Mouse (Mus musculus) midbrain, embryonic 10.5 days (tissue): ENCODE measurements around the gene Rab3c. TPM values are rescaled to one million over a fixed set of nuclear protein-coding genes. Genes with fewer than 3 reads are reported as not detected.
A peak's percentile ranks its signal among the peaks of the same experiment; 100 is the strongest.

Source experiments
- DNase-seq: peaks from one replicate; pipeline ENCODE4 v3.0.0-alpha.2; 2017; ENCODE audit warnings: low spot score
- H3K27ac ChIP-seq: fragments of 300-500 bp; sonication (generic); replicated peaks from 2 replicates; pipeline ENCODE4 v1.5.1; 2016; ENCODE audit warnings: mild to moderate bottlenecking
- H3K27me3 ChIP-seq: fragments of 300-500 bp; sonication (generic); 2 replicates; pipeline ENCODE4 v1.6.1; 2016; ENCODE audit warnings: low read depth, mild to moderate bottlenecking; ENCODE audit not compliant: poor library complexity, severe bottlenecking
- H3K36me3 ChIP-seq: fragments of 300-500 bp; sonication (generic); 2 replicates; pipeline ENCODE4 v1.6.1; 2016; ENCODE audit warnings: mild to moderate bottlenecking, moderate library complexity
- H3K4me1 ChIP-seq: fragments of 300-500 bp; sonication (generic); 2 replicates; pipeline ENCODE4 v1.6.1; 2016
- H3K4me3 ChIP-seq: fragments of 300-500 bp; sonication (generic); 2 replicates; pipeline ENCODE4 v1.5.1; 2016; ENCODE audit warnings: mild to moderate bottlenecking, moderate library complexity
- H3K9me3 ChIP-seq: fragments of 300-500 bp; sonication (generic); replicated peaks from 2 replicates; pipeline ENCODE4 v1.6.1; 2016; ENCODE audit warnings: mild to moderate bottlenecking
- WGBS: fragments of 180-500 bp; shearing (Covaris S2); methylation state at CpG from one replicate; pipeline ENCODE4 v1.1.7; 2016; 5-methylcytosine and 5-hydroxymethylcytosine counted together
- polyA plus RNA-seq: library from polyadenylated mRNA; unstranded; fragments of >200 nt; fragmentation: Nextera tagmentation; extraction: Ambion mirVana; gene quantifications from 2 replicates; pipeline ENCODE4 v1.2.1, GENCODE M21; 2016

Rab3c gene
- polyA plus RNA-seq, 1 experiment from 2014 or later, result 9.0 TPM

GRCm38 (mm10) chr13:110169152-110169551, 111.6 kb downstream of the Rab3c start:
- WGBS, result 62% methylated on average over 4 of the region's 4 CpGs

GRCm38 (mm10) chr13:110168570-110168969, 112.2 kb downstream of the Rab3c start:
- 84% methylated on average over 4 of the region's 4 CpGs for WGBS
- Histone ChIP-seq H3K4me1 (peaks cover 30% of the 10 kb centered on the region), H3K27me3 (no peaks in the 10 kb centered on the region), H3K4me3 (no peak overlapping the region), H3K27ac (peak overlapping the region; percentile 70), H3K9me3 (no peaks in the 10 kb centered on the region), H3K36me3 (no peaks in the 10 kb centered on the region)
- DNase-seq, result no peak

More at GRCm38 (mm10) chr13:110169152-110169551, 111.6 kb downstream of the Rab3c start:
- H3K4me1 ChIP-seq, result peaks cover 30% of the 10 kb centered on the region
- H3K9me3 ChIP-seq, result no peaks in the 10 kb centered on the region
- H3K27ac ChIP-seq, result peak overlapping the region; percentile 70; the same call in 1 of the 2 replicates
- no peaks in the 10 kb centered on the region for H3K36me3 ChIP-seq
- H3K27me3 ChIP-seq, result no peaks in the 10 kb centered on the region
- no peak for DNase-seq
- H3K4me3 ChIP-seq, result no peak overlapping the region

DNA sequence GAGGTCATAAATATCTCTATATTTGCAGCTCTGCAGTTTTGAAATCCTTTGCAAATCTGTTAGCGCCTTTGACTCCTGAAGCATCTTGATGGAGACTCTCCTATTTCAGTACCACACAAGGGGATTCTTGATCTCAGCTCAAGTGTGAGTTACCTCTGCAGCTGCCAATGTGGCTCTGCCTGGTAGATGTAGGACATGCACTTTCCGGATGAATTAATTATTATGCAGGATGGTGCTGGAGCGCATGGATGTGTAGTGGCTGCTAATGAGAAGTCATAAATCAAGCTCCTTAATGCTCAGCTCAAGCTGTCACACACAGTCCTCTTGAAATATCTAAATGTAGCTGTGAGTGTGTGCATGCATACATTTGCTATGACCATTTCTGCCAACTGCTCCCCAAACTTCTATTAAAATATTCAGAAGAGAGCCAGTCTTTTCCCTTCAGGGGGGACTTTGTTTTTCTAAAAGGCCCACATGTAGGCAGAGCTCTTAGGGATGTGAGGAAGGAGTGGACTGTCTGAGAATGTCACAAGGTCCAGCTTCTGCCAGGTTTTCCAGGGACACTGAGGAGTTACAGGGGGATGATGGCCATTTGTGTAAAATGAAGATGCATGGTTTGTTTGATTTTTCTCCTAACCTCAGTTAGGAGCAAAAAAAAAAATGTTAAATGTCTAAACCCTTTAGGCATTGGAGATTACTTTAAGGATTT, 114.0 kb downstream of the Rab3c start:
- no peak overlapping the region for H3K4me3 ChIP-seq
- 87% methylated on average over 3 of the region's 3 CpGs for WGBS

DNA sequence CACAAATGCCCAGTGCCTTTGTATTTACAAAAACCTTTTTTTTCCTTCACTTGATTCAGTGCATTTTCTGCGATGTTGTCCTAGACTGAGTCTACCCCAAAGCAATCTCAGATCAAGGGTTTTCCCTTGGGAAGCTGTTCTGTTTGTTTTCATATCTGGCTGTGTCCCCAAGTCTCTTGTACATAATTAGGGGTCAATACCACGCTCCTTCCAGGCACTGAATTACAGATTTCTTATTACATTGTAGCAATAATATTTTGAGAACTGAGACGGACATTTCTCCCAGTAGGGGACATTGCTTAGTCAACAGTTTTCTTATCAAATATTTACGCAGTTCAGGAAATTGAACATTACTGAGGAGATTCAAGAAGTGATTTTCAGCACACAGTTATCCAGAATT, 120.8 kb downstream of the Rab3c start:
- WGBS, result 77% methylated on average over 4 of the region's 4 CpGs
- Histone ChIP-seq H3K4me3 (no peak overlapping the region), H3K4me1 (peaks cover 7% of the 10 kb centered on the region; the same call in 1 of the 2 replicates), H3K27ac (no peak overlapping the region), H3K36me3 (no peaks in the 10 kb centered on the region), H3K27me3 (no peaks in the 10 kb centered on the region), H3K9me3 (no peaks in the 10 kb centered on the region)
- no peak for DNase-seq

More for the DNA sequence above, 114.0 kb downstream of the Rab3c start:
- no peaks in the 10 kb centered on the region for H3K27me3 ChIP-seq
- no peaks in the 10 kb centered on the region for H3K9me3 ChIP-seq
- H3K36me3 ChIP-seq, result no peaks in the 10 kb centered on the region
- no peak overlapping the region for H3K27ac ChIP-seq
- H3K4me1 ChIP-seq, result peaks cover 30% of the 10 kb centered on the region
- DNase-seq, result no peak

- Histone ChIP-seq H3K4me1 (peaks cover 7% of the 10 kb centered on the region; the same call in 1 of the 2 replicates), H3K27ac (no peak overlapping the region), H3K4me3 (no peak overlapping the region), H3K27me3 (no peaks in the 10 kb centered on the region), H3K9me3 (no peaks in the 10 kb centered on the region), H3K36me3 (no peaks in the 10 kb centered on the region)
- no peak for DNase-seq
- WGBS, result 75% methylated on average over 7 of the region's 7 CpGs
Observed at GRCm38 (mm10) chr13:110158588-110159519, 121.9 kb downstream of the Rab3c start.

GRCm38 (mm10) chr13:110145545-110145944, 135.3 kb downstream of the Rab3c start:
- peak overlapping the region; percentile 67 for H3K27ac ChIP-seq

GRCm38 (mm10) chr13:110145019-110145418, 135.8 kb downstream of the Rab3c start:
- Histone ChIP-seq H3K9me3 (no peaks in the 10 kb centered on the region), H3K27ac (peak overlapping the region; percentile 67), H3K4me3 (no peak overlapping the region), H3K36me3 (no peaks in the 10 kb centered on the region), H3K27me3 (no peaks in the 10 kb centered on the region), H3K4me1 (peaks cover 15% of the 10 kb centered on the region; the same call in 1 of the 2 replicates)
- no peak for DNase-seq
- 73% methylated on average over 8 of the region's 8 CpGs for WGBS

More at GRCm38 (mm10) chr13:110145545-110145944, 135.3 kb downstream of the Rab3c start:
- no peak overlapping the region for H3K4me3 ChIP-seq
- no peak for DNase-seq
- WGBS, result 50% methylated on average over 3 of the region's 3 CpGs
- H3K9me3 ChIP-seq, result no peaks in the 10 kb centered on the region
- peaks cover 17% of the 10 kb centered on the region for H3K4me1 ChIP-seq
- H3K27me3 ChIP-seq, result no peaks in the 10 kb centered on the region
- H3K36me3 ChIP-seq, result no peaks in the 10 kb centered on the region

DNA sequence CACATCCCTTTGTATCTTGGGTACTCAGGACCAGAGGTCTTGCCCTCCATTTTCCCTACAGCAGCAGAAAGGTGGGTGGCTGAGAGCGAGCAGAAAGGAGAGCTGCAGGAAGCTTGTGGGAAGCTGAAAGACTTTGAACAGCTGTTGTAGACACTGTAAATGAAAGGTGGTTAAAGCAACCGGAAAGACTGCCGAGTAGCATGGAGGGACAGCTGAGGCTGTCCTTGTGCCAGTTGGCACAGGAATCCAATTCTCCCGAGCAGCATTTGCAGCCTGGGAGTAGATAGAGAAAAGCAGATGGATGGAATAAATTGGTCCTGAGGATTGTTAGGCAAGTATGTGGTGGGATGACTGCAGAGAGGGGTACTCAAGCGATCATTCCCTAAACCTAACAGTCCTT, 141.5 kb downstream of the Rab3c start:
- Histone ChIP-seq H3K36me3 (no peaks in the 10 kb centered on the region), H3K9me3 (no peaks in the 10 kb centered on the region), H3K27me3 (no peaks in the 10 kb centered on the region), H3K4me3 (no peak overlapping the region), H3K27ac (no peak overlapping the region), H3K4me1 (peaks cover 2% of the 10 kb centered on the region; the same call in 1 of the 2 replicates)
- WGBS, result 88% methylated on average over 5 of the region's 5 CpGs
- no peak for DNase-seq

DNA sequence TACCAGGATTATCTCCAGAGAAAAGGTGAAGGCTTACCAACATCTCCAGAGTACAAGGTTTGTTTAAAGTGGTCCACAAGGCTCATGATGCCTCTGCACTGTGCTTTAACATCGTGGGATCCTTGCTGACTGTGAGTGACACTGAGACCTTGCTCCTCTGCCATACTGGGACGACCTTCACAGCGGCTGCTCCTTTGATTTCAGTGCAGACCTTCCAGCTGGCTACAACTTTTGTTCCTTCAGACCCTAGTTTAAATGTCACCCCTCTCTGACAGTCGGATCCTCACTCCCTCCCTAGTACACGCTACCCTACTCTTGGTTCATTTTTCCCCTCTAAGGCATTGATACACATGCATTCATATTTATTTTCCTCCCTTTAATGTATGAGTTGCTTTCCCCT, 142.2 kb downstream of the Rab3c start:
- no peak for DNase-seq
- Histone ChIP-seq H3K27me3 (no peaks in the 10 kb centered on the region), H3K4me1 (no peaks in the 10 kb centered on the region), H3K36me3 (no peaks in the 10 kb centered on the region), H3K4me3 (no peak overlapping the region), H3K27ac (no peak overlapping the region), H3K9me3 (no peaks in the 10 kb centered on the region)
- 92% methylated on average over 5 of the region's 5 CpGs for WGBS

DNA sequence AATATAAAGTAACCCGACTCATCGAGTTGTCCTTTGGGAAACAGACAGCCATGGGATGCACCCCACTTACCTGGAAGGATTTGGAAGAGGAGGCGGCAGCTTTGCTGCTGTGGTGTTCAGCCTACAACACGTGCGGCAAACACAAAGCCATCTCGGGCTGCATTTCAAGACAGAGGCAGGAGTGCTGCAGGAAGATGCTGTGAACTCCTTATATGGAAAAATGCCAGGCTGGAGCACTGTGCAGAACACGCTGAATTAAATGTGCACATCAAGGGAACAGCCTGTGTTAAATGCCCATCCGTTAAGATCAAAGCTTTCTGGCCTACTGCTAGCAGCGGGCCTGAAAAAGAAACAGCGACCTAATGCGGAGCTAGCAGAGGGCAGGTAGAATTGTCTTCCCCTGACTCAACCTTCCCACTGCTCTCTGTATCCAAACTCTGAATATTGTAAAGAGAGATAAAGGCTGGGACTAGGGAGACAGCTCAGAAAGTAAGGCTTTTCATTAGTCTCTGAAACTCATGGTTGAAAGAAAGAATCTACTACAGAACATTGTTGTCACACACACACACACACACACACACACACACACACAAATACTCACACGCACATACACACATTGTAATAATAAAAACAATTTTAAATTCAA, 153.1 kb downstream of the Rab3c start:
- Histone ChIP-seq H3K4me1 (no peaks in the 10 kb centered on the region), H3K9me3 (no peaks in the 10 kb centered on the region), H3K4me3 (no peak overlapping the region), H3K27me3 (no peaks in the 10 kb centered on the region), H3K36me3 (no peaks in the 10 kb centered on the region), H3K27ac (no peak overlapping the region; the same call in 1 of the 2 replicates)
- DNase-seq, result no peak
- 85% methylated on average over 12 of the region's 12 CpGs for WGBS

DNA sequence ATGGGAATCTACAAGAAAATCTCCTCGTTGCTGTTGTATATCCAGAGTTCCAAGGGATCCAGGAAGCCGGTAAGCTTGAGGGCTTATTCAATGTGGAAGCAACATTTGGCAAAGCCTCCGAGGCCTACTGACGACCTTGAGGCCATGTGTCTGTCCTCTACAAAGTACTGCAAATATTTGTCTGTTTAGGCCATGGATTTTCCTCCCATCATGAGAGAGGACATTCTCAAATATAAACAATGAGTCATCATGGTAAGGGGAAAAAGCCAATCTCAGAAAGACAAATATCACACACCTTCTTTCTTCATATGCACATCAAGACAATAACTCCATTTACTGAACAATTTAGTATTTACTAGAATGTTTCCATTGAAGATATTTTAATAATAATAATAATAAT, 158.0 kb downstream of the Rab3c start:
- Histone ChIP-seq H3K4me3 (no peak overlapping the region), H3K4me1 (no peaks in the 10 kb centered on the region), H3K27me3 (no peaks in the 10 kb centered on the region), H3K27ac (no peak overlapping the region), H3K36me3 (no peaks in the 10 kb centered on the region), H3K9me3 (no peaks in the 10 kb centered on the region)
- 90% methylated on average over 4 of the region's 4 CpGs for WGBS
- no peak for DNase-seq

GRCm38 (mm10) chr13:110116892-110117291, 163.9 kb downstream of the Rab3c start:
- Histone ChIP-seq H3K9me3 (no peaks in the 10 kb centered on the region), H3K27ac (no peak overlapping the region), H3K4me3 (no peak overlapping the region), H3K4me1 (peaks cover 18% of the 10 kb centered on the region), H3K27me3 (no peaks in the 10 kb centered on the region), H3K36me3 (no peaks in the 10 kb centered on the region)
- DNase-seq, result no peak
- 88% methylated on average over 5 of the region's 5 CpGs for WGBS
